Mouse (Mus musculus) urinary bladder, postnatal 0 days (tissue): ENCODE results near the gene Olfr450. TPM values are rescaled to one million over a fixed set of nuclear protein-coding genes. Genes with fewer than 3 reads are reported as not detected.

Experiments
- polyA plus RNA-seq: library from polyadenylated mRNA; unstranded; fragments of >200 nt; fragmentation: Nextera tagmentation; extraction: Ambion mirVana; gene quantifications from 2 replicates; pipeline ENCODE4 v1.2.1, GENCODE M21; 2015

Gene Olfr450
- not detected in 2 replicates for polyA plus RNA-seq

GRCm38 (mm10) chr6:42811639-42812038 lies at the start of gene Olfr450:
Olfr450 (plus strand) TSS chr6:42811939.

GRCm38 (mm10) chr6:42784793-42785192 lies 26.9 kb upstream of the Olfr450 start, which contains the start of gene Olfr452:
Olfr452 (plus strand) TSS chr6:42785093.

GRCm38 (mm10) chr6:42834084-42834483 lies 22.3 kb downstream of the Olfr450 start, which contains the start of gene Olfr449:
Olfr449 (plus strand) TSS chr6:42834384.

Other genes starting within 250 kb of the Olfr450 start
- not detected in 2 replicates for gene Tcaf3, start 214.2 kb upstream of the Olfr450 start, polyA plus RNA-seq
- 4.2 and 4.5 TPM in 2 replicates for gene Tcaf2, start 166.7 kb upstream of the Olfr450 start, polyA plus RNA-seq
- gene Tcaf1, start 101.9 kb upstream of the Olfr450 start, polyA plus RNA-seq: 40.9 and 41.9 TPM in 2 replicates
- not detected in 2 replicates for gene Olfr453, start 72.6 kb upstream of the Olfr450 start, polyA plus RNA-seq
- not detected in 2 replicates for gene Olfr38, start 55.5 kb upstream of the Olfr450 start, polyA plus RNA-seq
- gene Olfr452, start 26.8 kb upstream of the Olfr450 start, polyA plus RNA-seq: not detected in 2 replicates
- gene Olfr449, start 22.4 kb downstream of the Olfr450 start, polyA plus RNA-seq: not detected in 2 replicates
- gene Olfr448, start 78.5 kb downstream of the Olfr450 start, polyA plus RNA-seq: not detected in 2 replicates
- gene Olfr447, start 96.9 kb downstream of the Olfr450 start, polyA plus RNA-seq: not detected in 2 replicates
- not detected in 2 replicates for gene Olfr446, start 109.4 kb downstream of the Olfr450 start, polyA plus RNA-seq
- gene Olfr444, start 137.1 kb downstream of the Olfr450 start, polyA plus RNA-seq: not detected in 2 replicates